Mouse (Mus musculus) G1E (cell line): ENCODE measurements around the gene Dct.

Experiments
- CTCF ChIP-seq: IDR thresholded peaks from 2 replicates; pipeline ENCODE4 v1.5.1; 2012; ENCODE audit warnings: low read depth, low read length, inconsistent platforms, mixed read lengths
- GATA1 ChIP-seq: IDR thresholded peaks from 2 replicates; pipeline ENCODE4 v1.6.1; 2012; ENCODE audit warnings: borderline replicate concordance, low read length, inconsistent platforms, mixed read lengths
- GATA2 ChIP-seq: IDR thresholded peaks from 2 replicates; pipeline ENCODE4 v1.6.1; 2012; ENCODE audit warnings: low read depth, low read length, inconsistent platforms, borderline replicate concordance
- TAL1 ChIP-seq: conservative IDR thresholded peaks from 2 replicates; pipeline ENCODE4 v1.6.1; 2012; ENCODE audit warnings: low read depth, low read length, inconsistent platforms, mixed read lengths

- no peak for TF ChIP-seq CTCF
- TF ChIP-seq GATA1, result no peak
- no peak for TF ChIP-seq GATA2
- no peak for TF ChIP-seq TAL1
Measured at GRCm38 (mm10) chr14:117988444-117988843, 63.6 kb downstream of the Dct start.
